Mouse (Mus musculus) lung, postnatal 0 days (tissue): ENCODE results near the gene Mroh2a.

ENCODE experiments used
- CTCF ChIP-seq: IDR thresholded peaks from 2 replicates; pipeline ENCODE4 v1.5.1; 2016; ENCODE audit warnings: antibody characterized with exemption, mild to moderate bottlenecking
- EP300 ChIP-seq: IDR thresholded peaks from 2 replicates; pipeline ENCODE4 v1.6.1; 2016; ENCODE audit warnings: antibody characterized with exemption, mild to moderate bottlenecking, control low read depth

- TF ChIP-seq CTCF (no peak), EP300 (no peak)
Measured at GRCm38 (mm10) chr1:88200456-88200855, 26.3 kb upstream of the Mroh2a start, which contains the start of gene Ugt1a2.
